Mouse (Mus musculus): ENCODE results near the gene Znfx1.

Znfx1 gene

DNA sequence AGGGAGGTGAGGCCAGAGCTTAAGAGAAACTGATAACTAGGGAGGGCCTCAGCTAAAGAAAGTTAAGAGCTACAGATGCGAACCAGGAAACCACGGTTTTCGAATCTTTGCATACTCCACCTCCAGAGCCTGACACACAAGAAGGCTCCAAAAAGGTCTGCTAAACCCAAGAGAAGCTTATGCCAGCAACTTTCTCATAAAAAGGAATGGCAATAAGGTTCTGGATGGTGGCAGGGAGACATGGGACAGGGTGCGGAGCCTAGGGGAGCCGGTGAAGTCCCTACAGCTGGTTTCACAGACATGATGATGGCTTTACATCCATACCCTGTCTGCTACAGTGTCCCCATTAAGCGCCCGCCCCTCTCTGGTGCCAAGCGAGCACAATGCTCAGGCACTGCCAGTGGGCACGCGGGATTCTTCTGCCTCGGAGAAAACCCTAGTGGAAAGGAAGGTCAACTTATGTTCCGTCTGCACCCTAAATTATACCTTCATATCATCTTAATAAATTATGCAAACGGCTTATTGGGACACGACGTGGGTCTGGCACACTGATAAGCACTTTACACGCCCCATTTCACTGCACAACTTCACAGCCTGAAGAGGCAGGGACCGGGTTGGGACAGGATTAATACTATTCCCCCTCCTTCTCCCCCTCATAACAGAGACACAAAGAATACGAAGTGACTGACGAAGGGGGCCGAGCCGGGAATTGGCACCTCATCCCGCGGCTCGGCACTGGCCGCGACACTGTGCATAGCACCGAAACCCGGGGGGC is 67.6 kb downstream of the Znfx1 start:
- peak; percentile 34 to 37 for DNase-seq

DNA sequence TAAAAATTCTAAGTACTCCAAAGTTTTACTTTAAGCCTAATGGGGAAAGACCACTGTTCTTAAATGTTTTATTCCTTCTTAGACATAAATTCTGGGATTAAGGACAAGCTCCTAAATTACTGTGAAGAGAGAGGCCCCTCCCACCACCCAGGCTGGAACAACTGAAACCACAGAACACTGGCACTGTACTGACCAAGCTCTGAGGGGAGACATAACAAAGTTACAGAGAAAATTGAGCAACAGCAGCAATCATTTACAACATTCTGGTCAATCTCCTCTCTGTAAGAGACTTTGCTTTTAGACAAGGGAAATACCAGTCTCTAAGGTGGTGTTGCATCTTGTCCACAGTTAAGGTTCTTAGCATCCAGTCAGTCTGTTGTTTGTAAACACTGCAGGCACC is 70.9 kb downstream of the Znfx1 start:
- no peak for DNase-seq

DNA sequence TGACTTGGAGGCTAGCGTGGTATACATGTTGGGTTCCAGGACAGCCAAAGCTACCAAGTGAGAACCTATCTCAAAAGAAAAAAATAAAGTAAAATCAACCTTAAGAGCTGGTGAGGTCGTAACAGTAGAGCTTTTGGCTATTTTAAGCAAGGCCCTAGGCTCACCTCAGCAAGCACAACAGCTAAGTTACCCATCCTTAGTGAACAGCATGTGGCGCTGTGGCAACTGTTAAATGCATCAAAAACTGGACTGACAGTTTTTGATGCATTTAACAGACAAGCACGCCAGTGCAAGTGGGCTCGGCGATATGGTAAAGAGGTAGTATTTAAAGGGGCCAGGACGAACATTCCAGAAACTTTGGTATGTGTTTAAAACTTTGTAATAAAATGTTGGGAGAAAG is 72.0 kb downstream of the Znfx1 start:
- DNase-seq: no peak
